Mouse (Mus musculus) ES-Bruce4 (cell line): Measurements from ENCODE around the gene Nit1.
"Not testable (repeated sequence)": the region's sequence is repeated elsewhere in the genome, so short reads cannot be mapped to it uniquely, and the experiment has no call there.

Experiments
- CTCF ChIP-seq: IDR thresholded peaks from one replicate; pipeline ENCODE4 v1.8.1; 2011; ENCODE audit warnings: low read depth, low read length
- EP300 ChIP-seq: IDR thresholded peaks from 2 replicates; pipeline ENCODE4 v1.6.1; 2011; ENCODE audit warnings: low read depth, low read length; ENCODE audit not compliant: insufficient read depth
- POLR2A ChIP-seq: IDR thresholded peaks from one replicate; pipeline ENCODE4 v1.8.1; 2011; ENCODE audit warnings: low read length; ENCODE audit not compliant: insufficient read depth

DNA sequence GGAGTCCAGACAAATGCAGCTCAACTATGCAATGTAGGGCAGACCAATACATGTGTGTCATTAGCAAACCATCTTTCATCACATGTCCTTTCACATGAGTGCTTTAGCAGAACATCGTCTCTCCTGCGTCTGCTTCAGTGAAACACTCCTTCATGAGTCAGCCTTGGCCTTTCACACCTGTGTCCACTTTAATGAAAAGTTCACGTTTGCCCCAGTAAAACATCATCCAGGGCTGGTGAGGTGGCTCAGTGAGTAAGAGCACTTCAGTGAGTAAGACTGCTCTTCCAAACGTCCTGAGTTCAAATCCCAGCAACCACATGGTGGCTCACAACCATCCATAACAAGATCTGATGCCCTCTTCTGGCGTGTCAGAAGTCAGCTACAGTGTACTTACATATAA, 39.3 kb downstream of the Nit1 start:
- not testable (repeated sequence) for TF ChIP-seq CTCF, POLR2A, EP300
